Mouse (Mus musculus) gastrocnemius, postnatal 4 days (tissue): ENCODE results near the gene Catspere2. TPM values are rescaled to one million over a fixed set of nuclear protein-coding genes. Genes with fewer than 3 reads are reported as not detected.
A peak's percentile ranks its signal among the peaks of the same experiment; 100 is the strongest.
"Not testable (repeated sequence)": the region's sequence is repeated elsewhere in the genome, so short reads cannot be mapped to it uniquely, and the experiment has no call there.

ENCODE experiments used
- DNase-seq, 2 experiments: peaks; one replicate each; pipeline ENCODE4 v3.0.0; 2021 to 2022; ENCODE audit warnings: low spot score in 2 of 2, mixed read lengths in 2 of 2
- long read RNA-seq, 2 experiments: library from polyadenylated mRNA; stranded (forward); transcript quantifications; one replicate each; pipeline ENCODE4 v2.0.0; 2021
- total RNA-seq, 2 experiments: library from RNA; stranded (reverse); gene quantifications; 2 replicates each; pipeline ENCODE4 v1.2.3; 2021

Catspere2 gene
- under 1 TPM; 0.20 to 0.23 TPM for total RNA-seq
- long read RNA-seq, experiment 1, partial matches to known transcripts, result 0 of 2 reads
- long read RNA-seq, experiment 1, other reads (novel, unspliced or antisense), result 2 of 2 reads
- long read RNA-seq, experiment 2, partial matches to known transcripts, result 1 of 5 reads
- long read RNA-seq, experiment 2, other reads (novel, unspliced or antisense), result 4 of 5 reads

GRCm38 (mm10) chr1:177983024-177983450, at the start of gene Catspere2:
Catspere2 (plus strand) TSS chr1:177983423.
- DNase-seq, result peak; percentile 93 to 96

DNA sequence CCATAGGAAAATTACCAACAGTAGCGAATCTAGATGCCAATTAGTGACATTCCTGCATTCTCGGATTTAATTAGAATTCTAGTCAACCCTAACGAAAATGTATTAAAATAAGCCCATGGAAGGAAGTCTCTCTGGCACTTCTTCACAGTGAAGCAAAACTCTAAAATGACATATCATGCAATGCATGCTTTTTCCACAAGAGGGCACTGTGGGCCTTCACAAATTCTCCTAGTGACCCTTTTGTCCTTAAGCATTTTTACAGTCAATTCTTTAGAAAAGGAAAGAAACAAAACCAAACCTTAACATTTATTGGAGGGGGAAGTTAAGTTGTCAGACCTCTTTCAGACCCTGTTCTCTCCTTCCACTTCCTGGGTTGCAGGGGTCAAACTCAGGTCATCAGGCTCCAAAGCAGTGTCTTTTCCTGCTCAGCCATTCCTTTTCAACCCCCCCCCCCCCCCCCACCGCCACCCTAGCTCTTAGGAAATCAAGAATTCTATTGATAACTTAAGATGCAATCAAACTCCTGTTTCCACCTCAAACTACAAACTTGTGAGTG, 42.7 kb upstream of the Catspere2 start:
- not testable (repeated sequence) for DNase-seq

GRCm38 (mm10) chr1:177981276-177981675, 1.9 kb upstream of the Catspere2 start:
- DNase-seq, result no peak

GRCm38 (mm10) chr1:177983582-177983981, 359 bp downstream of the Catspere2 start:
- DNase-seq, result peak; percentile 18 to 27

DNA sequence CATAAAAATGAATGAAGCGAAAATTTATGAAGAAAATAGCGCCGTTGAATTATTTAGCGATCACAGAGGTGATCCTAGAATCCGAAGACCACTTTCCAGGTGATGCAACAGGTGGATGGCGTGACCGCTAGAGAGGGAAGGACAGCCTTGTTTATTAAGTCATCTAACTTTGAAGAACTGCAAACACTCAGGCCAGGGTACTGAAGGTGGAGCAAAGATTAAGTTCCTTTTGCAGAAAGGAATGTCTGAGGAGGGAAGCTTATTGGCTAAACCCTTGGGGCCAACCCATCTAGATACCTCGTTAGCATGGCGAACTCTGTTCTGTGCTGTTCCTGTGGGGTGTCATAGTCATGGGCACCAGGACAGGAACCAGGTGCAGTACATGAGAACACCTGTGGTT, 983 bp downstream of the Catspere2 start:
- no peak for DNase-seq

GRCm38 (mm10) chr1:177987476-177987875, 4.3 kb downstream of the Catspere2 start:
- not testable (repeated sequence) for DNase-seq

DNA sequence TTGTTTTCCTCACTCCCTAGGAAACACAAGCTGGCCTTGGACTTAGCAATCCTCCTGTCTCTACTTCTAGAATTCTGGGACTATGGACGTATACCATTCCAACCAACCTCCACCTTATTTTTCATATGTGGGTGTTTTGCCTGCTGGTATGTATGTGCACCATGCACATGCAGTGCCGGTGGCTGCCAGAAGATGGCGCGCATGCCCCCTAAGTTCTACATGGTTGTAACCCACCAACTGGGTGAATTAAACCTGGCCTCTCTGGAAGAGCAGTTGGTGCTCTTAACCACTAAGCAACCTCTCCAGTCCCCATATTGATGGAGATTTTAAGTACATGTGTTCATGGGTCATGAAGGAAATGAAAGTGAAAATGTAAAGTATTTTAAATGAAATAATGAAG, 89.6 kb downstream of the Catspere2 start:
- not testable (repeated sequence) for DNase-seq

- DNase-seq, result not testable (repeated sequence)
Measured at GRCm38 (mm10) chr1:178097865-178098264, 114.6 kb downstream of the Catspere2 start.

GRCm38 (mm10) chr1:178108514-178108913, 125.3 kb downstream of the Catspere2 start:
- not testable (repeated sequence) for DNase-seq

GRCm38 (mm10) chr1:178122236-178122635, 139.0 kb downstream of the Catspere2 start:
- DNase-seq, result not testable (repeated sequence)

- DNase-seq, result no peak
Measured at GRCm38 (mm10) chr1:178134288-178134687, 151.1 kb downstream of the Catspere2 start.

GRCm38 (mm10) chr1:178146513-178146912, 163.3 kb downstream of the Catspere2 start:
- DNase-seq, result not testable (repeated sequence)

DNA sequence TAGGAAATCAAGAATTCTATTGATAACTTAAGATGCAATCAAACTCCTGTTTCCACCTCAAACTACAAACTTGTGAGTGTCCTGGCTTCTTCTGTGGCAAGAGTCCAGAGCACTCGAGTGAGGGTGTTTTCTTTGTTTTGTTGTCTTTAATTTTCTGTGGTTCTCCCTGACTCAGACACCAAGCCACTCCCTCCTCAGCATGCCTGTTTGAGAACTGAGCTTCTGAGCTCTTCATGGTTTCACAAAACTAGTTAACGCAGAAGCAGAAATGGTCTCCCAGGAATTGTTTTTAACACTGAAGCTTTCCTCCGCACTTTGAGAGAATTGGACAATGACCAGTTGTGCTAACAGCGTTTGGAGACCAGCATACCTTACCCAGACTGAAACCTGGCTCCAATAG, 163.7 kb downstream of the Catspere2 start:
- DNase-seq, result not testable (repeated sequence)

DNA sequence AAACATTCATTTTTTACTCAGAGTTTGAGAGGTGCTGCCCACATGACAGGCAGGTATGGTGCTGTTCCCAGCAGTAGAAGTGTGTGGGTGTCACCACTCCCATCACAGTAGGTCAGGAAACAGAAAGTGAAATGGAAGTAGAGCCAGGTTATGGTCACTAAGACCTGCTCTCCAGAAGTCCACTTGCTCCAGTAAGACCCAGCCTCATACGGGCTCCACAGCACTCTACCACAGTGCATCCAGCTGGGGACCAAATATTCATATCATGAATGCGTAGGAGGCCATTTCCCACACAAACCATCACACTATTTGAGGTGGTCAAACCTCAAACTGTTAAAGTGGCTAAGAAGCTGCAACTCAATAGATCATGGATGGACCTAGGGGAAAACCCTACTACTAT, 199.0 kb downstream of the Catspere2 start:
- no peak for DNase-seq

DNA sequence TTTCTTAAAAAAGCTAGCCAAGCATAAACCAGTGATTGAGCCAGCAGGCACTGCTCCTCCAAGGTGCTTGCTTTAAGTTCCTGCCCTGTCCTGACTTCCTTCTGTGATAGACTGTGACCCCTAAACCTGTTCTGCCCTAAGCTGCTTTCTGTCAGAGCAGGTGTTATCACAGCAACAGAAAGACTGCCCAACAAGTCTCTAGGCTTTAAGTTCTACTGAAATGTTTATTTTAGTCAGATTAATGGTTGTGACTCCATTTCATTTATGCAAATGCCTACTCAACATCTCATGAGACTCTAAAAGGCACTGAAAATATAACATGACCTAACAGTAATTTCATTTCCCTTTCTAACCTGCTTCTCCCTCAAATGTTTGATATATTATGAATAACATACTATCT, 202.4 kb downstream of the Catspere2 start:
- no peak for DNase-seq

- DNase-seq, result peak; percentile 71 to 90
Measured at GRCm38 (mm10) chr1:178187216-178187791, 204.1 kb downstream of the Catspere2 start, which contains the start of gene Desi2. Desi2 (plus strand) TSS chr1:178187417.

GRCm38 (mm10) chr1:178187810-178188209, 204.6 kb downstream of the Catspere2 start:
- DNase-seq, result peak in 1 of 2 experiments; percentile 72

GRCm38 (mm10) chr1:178188386-178188785, 205.2 kb downstream of the Catspere2 start:
- no peak for DNase-seq

DNA sequence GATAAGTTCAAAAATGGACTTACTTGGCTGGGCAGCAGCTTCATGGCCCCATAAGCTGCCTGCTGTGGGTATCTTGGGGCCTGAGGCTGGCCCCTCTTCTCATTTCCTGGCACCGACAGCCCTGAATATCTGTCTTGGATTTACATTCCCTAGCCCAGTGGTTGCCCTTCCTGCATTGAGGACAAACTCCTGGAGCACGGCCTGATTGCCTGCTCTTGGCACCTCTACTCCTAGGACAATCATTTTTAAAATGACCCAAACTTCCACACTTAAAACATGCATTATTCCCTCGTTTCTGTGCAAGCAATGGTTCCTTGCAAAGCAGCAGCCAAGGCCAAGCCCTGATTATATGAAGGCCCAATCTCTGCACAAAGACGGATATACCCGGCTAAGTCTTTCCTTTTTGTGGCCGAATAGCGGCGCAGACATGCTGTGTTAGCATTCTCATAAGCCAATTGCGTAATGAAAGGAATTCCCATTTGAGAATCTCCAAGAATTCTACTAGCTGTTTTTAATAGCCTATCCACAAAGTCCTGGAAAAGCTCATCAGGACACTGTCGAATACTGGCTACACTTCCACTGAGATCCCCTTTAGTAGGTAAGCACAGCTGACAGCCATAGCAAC, 222.6 kb downstream of the Catspere2 start:
- DNase-seq, result peak in 1 of 2 experiments; percentile 22

GRCm38 (mm10) chr1:178207856-178208255, 224.6 kb downstream of the Catspere2 start:
- DNase-seq, result not testable (repeated sequence)

GRCm38 (mm10) chr1:178209966-178210365, 226.7 kb downstream of the Catspere2 start:
- DNase-seq, result no peak

GRCm38 (mm10) chr1:178217157-178217556, 233.9 kb downstream of the Catspere2 start:
- DNase-seq, result no peak
